Mouse (Mus musculus) heart, embryonic 16.5 days (tissue): Measurements from ENCODE around the gene Wap. TPM values are rescaled to one million over a fixed set of nuclear protein-coding genes. Genes with fewer than 3 reads are reported as not detected.

Experiments used
- ATAC-seq: fragments of 200-750 bp; cut with Nextera tagmentation; replicated peaks from 2 replicates; pipeline ENCODE4 v1.8.0; 2017; ENCODE audit warnings: moderate number of reproducible peaks; ENCODE audit not compliant: insufficient read depth, low FRiP score; ENCODE audit errors: extremely low read depth
- H3K27ac ChIP-seq: fragments of 300-500 bp; sonication (generic); 2 replicates; pipeline ENCODE4 v1.5.1; 2014; ENCODE audit warnings: mild to moderate bottlenecking, low read length, control low read depth, moderate library complexity
- H3K27me3 ChIP-seq: fragments of 300-500 bp; sonication (generic); 2 replicates; pipeline ENCODE4 v1.6.1; 2014; ENCODE audit warnings: low read length, mixed read lengths; ENCODE audit not compliant: control insufficient read depth, insufficient read depth
- H3K36me3 ChIP-seq: fragments of 300-500 bp; sonication (generic); 2 replicates; pipeline ENCODE4 v1.6.1; 2014; ENCODE audit not compliant: control insufficient read depth, insufficient read depth
- H3K4me1 ChIP-seq: fragments of 300-500 bp; sonication (generic); 2 replicates; pipeline ENCODE4 v1.6.1; 2014; ENCODE audit warnings: low read length, mixed read lengths; ENCODE audit not compliant: control insufficient read depth, insufficient read depth
- H3K4me2 ChIP-seq: fragments of 300-500 bp; sonication (generic); 2 replicates; pipeline ENCODE4 v1.6.1; 2014; ENCODE audit warnings: low read depth, mild to moderate bottlenecking, control low read depth, low read length
- H3K4me3 ChIP-seq: fragments of 300-500 bp; sonication (generic); 2 replicates; pipeline ENCODE4 v1.5.1; 2014; ENCODE audit warnings: mild to moderate bottlenecking, control low read depth, low read length
- H3K9ac ChIP-seq: fragments of 300-500 bp; sonication (generic); 2 replicates; pipeline ENCODE4 v1.6.1; 2014; ENCODE audit warnings: low read length, control low read depth
- H3K9me3 ChIP-seq: fragments of 300-500 bp; sonication (generic); replicated peaks from 2 replicates; pipeline ENCODE4 v1.6.1; 2016; ENCODE audit warnings: low read length; ENCODE audit not compliant: control insufficient read depth
- WGBS: fragments of 180-500 bp; shearing (Covaris S2); extraction: QIAGEN DNeasy Blood & Tissue Kit; methylation state at CpG from one replicate; pipeline ENCODE4 v1.1.7; 2014; 5-methylcytosine and 5-hydroxymethylcytosine counted together
- polyA plus RNA-seq: library from polyadenylated mRNA; unstranded; fragments of >200 nt; fragmentation: Nextera tagmentation; extraction: Ambion mirVana; gene quantifications from 2 replicates; pipeline ENCODE4 v1.2.1, GENCODE M21; 2015

The Wap gene
- polyA plus RNA-seq, 1 experiment from 2014 or later, result not detected

GRCm38 (mm10) chr11:6601649-6602480 is 36.6 kb downstream of the Wap start:
- H3K4me2 ChIP-seq, result no peak overlapping the region
- peaks cover 35% of the 10 kb centered on the region for H3K4me1 ChIP-seq
- peaks cover 5% of the 10 kb centered on the region for H3K36me3 ChIP-seq
- no peak overlapping the region for H3K27ac ChIP-seq
- ATAC-seq, result no peak
- no peak overlapping the region for H3K4me3 ChIP-seq
- H3K27me3 ChIP-seq, result peaks cover 45% of the 10 kb centered on the region
- 73% methylated on average over 19 of the region's 20 CpGs for WGBS
- H3K9me3 ChIP-seq, result no peaks in the 10 kb centered on the region
- H3K9ac ChIP-seq, result no peak overlapping the region

- 82% methylated on average over 8 of the region's 8 CpGs for WGBS
- Histone ChIP-seq H3K36me3 (peaks cover 19% of the 10 kb centered on the region), H3K9ac (no peak overlapping the region), H3K27ac (no peak overlapping the region), H3K27me3 (peaks cover 30% of the 10 kb centered on the region), H3K4me1 (peaks cover 34% of the 10 kb centered on the region), H3K4me3 (no peak overlapping the region), H3K9me3 (no peaks in the 10 kb centered on the region), H3K4me2 (no peak overlapping the region)
- ATAC-seq, result no peak
Observed at GRCm38 (mm10) chr11:6600284-6600944, 38.0 kb downstream of the Wap start.

GRCm38 (mm10) chr11:6599831-6600230 is 38.6 kb downstream of the Wap start:
- H3K9me3 ChIP-seq, result no peaks in the 10 kb centered on the region
- ATAC-seq, result no peak
- no peak overlapping the region for H3K9ac ChIP-seq
- H3K4me1 ChIP-seq, result peaks cover 34% of the 10 kb centered on the region
- H3K4me2 ChIP-seq, result no peak overlapping the region
- peaks cover 25% of the 10 kb centered on the region for H3K27me3 ChIP-seq
- 78% methylated on average over 6 of the region's 6 CpGs for WGBS
- H3K27ac ChIP-seq, result no peak overlapping the region
- peaks cover 21% of the 10 kb centered on the region for H3K36me3 ChIP-seq
- no peak overlapping the region for H3K4me3 ChIP-seq

GRCm38 (mm10) chr11:6599011-6599681 is 39.3 kb downstream of the Wap start:
- H3K4me1 ChIP-seq, result peaks cover 29% of the 10 kb centered on the region
- no peak overlapping the region for H3K4me3 ChIP-seq
- no peak overlapping the region for H3K9ac ChIP-seq
- H3K36me3 ChIP-seq, result peaks cover 25% of the 10 kb centered on the region
- no peak overlapping the region for H3K27ac ChIP-seq
- ATAC-seq, result no peak
- H3K4me2 ChIP-seq, result no peak overlapping the region
- peaks cover 25% of the 10 kb centered on the region for H3K27me3 ChIP-seq
- H3K9me3 ChIP-seq, result no peaks in the 10 kb centered on the region
- WGBS, result 36% methylated on average over 27 of the region's 27 CpGs

GRCm38 (mm10) chr11:6598191-6598889 is 40.1 kb downstream of the Wap start:
- Histone ChIP-seq H3K9me3 (no peaks in the 10 kb centered on the region), H3K4me1 (peaks cover 24% of the 10 kb centered on the region), H3K9ac (0 out of 2 replicates have a peak overlapping the region, but pooled peaks have one; percentile 12), H3K27ac (no peak overlapping the region), H3K27me3 (peaks cover 25% of the 10 kb centered on the region), H3K4me3 (no peak overlapping the region), H3K36me3 (peaks cover 30% of the 10 kb centered on the region), H3K4me2 (no peak overlapping the region)
- no peak for ATAC-seq
- 62% methylated on average over 19 of the region's 19 CpGs for WGBS

GRCm38 (mm10) chr11:6597523-6597922 is 40.9 kb downstream of the Wap start:
- H3K4me2 ChIP-seq, result no peak overlapping the region
- peaks cover 37% of the 10 kb centered on the region for H3K36me3 ChIP-seq
- no peak overlapping the region for H3K4me3 ChIP-seq
- no peaks in the 10 kb centered on the region for H3K9me3 ChIP-seq
- 67% methylated on average over 7 of the region's 7 CpGs for WGBS
- peaks cover 24% of the 10 kb centered on the region for H3K4me1 ChIP-seq
- H3K9ac ChIP-seq, result no peak overlapping the region
- H3K27ac ChIP-seq, result no peak overlapping the region
- no peak for ATAC-seq
- H3K27me3 ChIP-seq, result peaks cover 20% of the 10 kb centered on the region

- H3K4me1 ChIP-seq, result peaks cover 24% of the 10 kb centered on the region
- 83% methylated on average over 3 of the region's 3 CpGs for WGBS
- H3K36me3 ChIP-seq, result peaks cover 41% of the 10 kb centered on the region
Observed at GRCm38 (mm10) chr11:6596616-6597015, 41.8 kb downstream of the Wap start.

GRCm38 (mm10) chr11:6596205-6596604 is 42.2 kb downstream of the Wap start:
- Histone ChIP-seq H3K4me2 (no peak overlapping the region), H3K9me3 (no peaks in the 10 kb centered on the region), H3K9ac (no peak overlapping the region), H3K27me3 (peaks cover 7% of the 10 kb centered on the region), H3K4me1 (peaks cover 24% of the 10 kb centered on the region), H3K27ac (no peak overlapping the region), H3K36me3 (peaks cover 43% of the 10 kb centered on the region), H3K4me3 (no peak overlapping the region)
- 92% methylated on average over 6 of the region's 6 CpGs for WGBS
- no peak for ATAC-seq

More at GRCm38 (mm10) chr11:6596616-6597015, 41.8 kb downstream of the Wap start:
- Histone ChIP-seq H3K9ac (no peak overlapping the region), H3K9me3 (no peaks in the 10 kb centered on the region), H3K4me3 (no peak overlapping the region), H3K4me2 (no peak overlapping the region), H3K27me3 (peaks cover 11% of the 10 kb centered on the region), H3K27ac (no peak overlapping the region)
- no peak for ATAC-seq
